Mouse (Mus musculus) hindbrain, embryonic 16.5 days (tissue): ENCODE results near the gene Rhob. TPM values are rescaled to one million over a fixed set of nuclear protein-coding genes. Genes with fewer than 3 reads are reported as not detected.

Experiments
- ATAC-seq: fragments of 200-750 bp; cut with Nextera tagmentation; 2 replicates; pipeline ENCODE4 v1.8.0; 2017; ENCODE audit warnings: moderate TSS enrichment, moderate library complexity
- H3K27ac ChIP-seq: fragments of 300-500 bp; sonication (generic); 2 replicates; pipeline ENCODE4 v1.5.1; 2014; ENCODE audit warnings: low read depth, mild to moderate bottlenecking, control low read depth, low read length, moderate library complexity
- H3K27me3 ChIP-seq: fragments of 300-500 bp; sonication (generic); replicated peaks from 2 replicates; pipeline ENCODE4 v1.6.1; 2014; ENCODE audit warnings: low read length; ENCODE audit not compliant: control insufficient read depth, insufficient read depth
- H3K36me3 ChIP-seq: fragments of 300-500 bp; sonication (generic); 2 replicates; pipeline ENCODE4 v1.6.1; 2014; ENCODE audit warnings: mild to moderate bottlenecking, low read length, moderate library complexity, mixed read lengths; ENCODE audit not compliant: control insufficient read depth, insufficient read depth
- H3K4me1 ChIP-seq: fragments of 300-500 bp; sonication (generic); 2 replicates; pipeline ENCODE4 v1.6.1; 2014; ENCODE audit warnings: low read depth, low read length; ENCODE audit not compliant: control insufficient read depth, insufficient read depth
- H3K4me2 ChIP-seq: fragments of 300-500 bp; sonication (generic); 2 replicates; pipeline ENCODE4 v1.6.1; 2014; ENCODE audit warnings: mild to moderate bottlenecking, low read length, control low read depth, moderate library complexity
- H3K4me3 ChIP-seq: fragments of 300-500 bp; sonication (generic); 2 replicates; pipeline ENCODE4 v1.5.1; 2014; ENCODE audit warnings: mild to moderate bottlenecking, low read length, control low read depth, moderate library complexity
- H3K9ac ChIP-seq: fragments of 300-500 bp; sonication (generic); 2 replicates; pipeline ENCODE4 v1.6.1; 2014; ENCODE audit warnings: low read depth, mild to moderate bottlenecking, control low read depth, low read length, moderate library complexity
- H3K9me3 ChIP-seq: fragments of 300-500 bp; sonication (generic); 2 replicates; pipeline ENCODE4 v1.6.1; 2014; ENCODE audit warnings: mild to moderate bottlenecking, low read length, moderate library complexity; ENCODE audit not compliant: control insufficient read depth
- WGBS: fragments of 180-500 bp; shearing (Covaris S2); extraction: QIAGEN DNeasy Blood & Tissue Kit; methylation state at CpG from one replicate; pipeline ENCODE4 v1.1.7; 2014; 5-methylcytosine and 5-hydroxymethylcytosine counted together
- polyA plus RNA-seq: library from polyadenylated mRNA; unstranded; fragments of >200 nt; fragmentation: Nextera tagmentation; extraction: Ambion mirVana; gene quantifications from 2 replicates; pipeline ENCODE4 v1.2.1, GENCODE M21; 2015

Gene Rhob
- polyA plus RNA-seq, 1 experiment from 2014 or later = 81.3 TPM

- Histone ChIP-seq H3K4me2 (no peak overlapping the region), H3K9ac (no peak overlapping the region), H3K4me3 (no peak overlapping the region), H3K27me3 (no peaks in the 10 kb centered on the region), H3K27ac (no peak overlapping the region), H3K4me1 (no peaks in the 10 kb centered on the region), H3K9me3 (no peaks in the 10 kb centered on the region), H3K36me3 (no peaks in the 10 kb centered on the region)
- ATAC-seq = no peak
- WGBS = 94% methylated on average over 1 of the region's 1 CpGs
These were observed 35.1 kb upstream of the Rhob start for GRCm38 (mm10) chr12:8534915-8535314.

DNA sequence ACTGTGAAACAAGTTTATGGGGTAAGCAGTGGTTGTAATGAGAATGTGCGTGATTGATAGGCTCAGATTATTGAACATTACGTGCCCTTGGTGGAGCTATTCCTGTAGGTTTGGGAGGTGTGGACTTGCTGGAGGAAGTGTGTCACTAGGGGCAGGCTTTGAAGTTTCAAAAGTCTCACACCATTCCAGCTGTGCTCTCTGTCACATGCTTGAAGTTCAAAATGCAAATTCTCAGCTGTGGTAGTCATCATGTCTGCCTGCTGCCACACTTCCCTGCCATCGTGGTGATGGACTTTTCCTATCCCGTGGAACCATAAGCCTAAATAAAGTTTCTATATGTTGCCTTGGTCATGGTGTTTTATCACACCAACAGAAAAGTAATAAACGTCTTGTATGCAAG lies 28.0 kb upstream of the Rhob start:
- H3K27me3 ChIP-seq = no peaks in the 10 kb centered on the region
- H3K36me3 ChIP-seq = no peaks in the 10 kb centered on the region
- WGBS = 84% methylated on average over 5 of the region's 5 CpGs
- no peak overlapping the region for H3K27ac ChIP-seq
- no peaks in the 10 kb centered on the region for H3K9me3 ChIP-seq
- no peak overlapping the region for H3K9ac ChIP-seq
- ATAC-seq = no peak
- no peaks in the 10 kb centered on the region for H3K4me1 ChIP-seq
- H3K4me3 ChIP-seq = no peak overlapping the region
- H3K4me2 ChIP-seq = no peak overlapping the region

DNA sequence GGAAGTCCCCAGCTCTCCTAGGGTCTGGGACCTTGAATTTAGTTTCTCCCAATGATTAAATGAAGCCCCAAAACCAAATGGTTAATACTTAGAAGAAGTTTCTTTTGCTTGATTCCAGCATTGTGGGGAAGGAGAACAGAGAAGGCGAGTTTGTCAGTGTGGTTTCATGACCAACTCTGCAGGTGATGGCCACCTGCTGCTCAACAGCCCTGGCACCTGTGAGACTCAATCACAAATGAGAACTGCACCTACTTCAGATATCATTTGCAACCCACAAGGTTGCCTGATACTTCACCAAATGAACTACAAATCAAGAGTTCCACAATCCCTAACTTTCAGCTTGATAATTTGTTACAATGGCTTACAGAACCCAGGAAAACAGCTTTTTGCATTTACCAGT lies 27.4 kb upstream of the Rhob start:
- no peak for ATAC-seq

GRCm38 (mm10) chr12:8524062-8524461 lies 24.3 kb upstream of the Rhob start:
- no peak for ATAC-seq
- 64% methylated on average over 5 of the region's 5 CpGs for WGBS
- H3K36me3 ChIP-seq = no peaks in the 10 kb centered on the region
- no peak overlapping the region for H3K27ac ChIP-seq
- no peaks in the 10 kb centered on the region for H3K27me3 ChIP-seq
- H3K9me3 ChIP-seq = no peaks in the 10 kb centered on the region
- H3K9ac ChIP-seq = no peak overlapping the region
- H3K4me3 ChIP-seq = no peak overlapping the region
- no peaks in the 10 kb centered on the region for H3K4me1 ChIP-seq
- H3K4me2 ChIP-seq = no peak overlapping the region

More for the DNA sequence above, 27.4 kb upstream of the Rhob start:
- Histone ChIP-seq H3K27me3 (no peaks in the 10 kb centered on the region), H3K4me2 (no peak overlapping the region), H3K27ac (no peak overlapping the region), H3K9ac (no peak overlapping the region), H3K4me1 (no peaks in the 10 kb centered on the region), H3K36me3 (no peaks in the 10 kb centered on the region), H3K4me3 (no peak overlapping the region), H3K9me3 (no peaks in the 10 kb centered on the region)
- WGBS = 58% methylated on average over 1 of the region's 1 CpGs

- Histone ChIP-seq H3K27me3 (no peaks in the 10 kb centered on the region), H3K4me2 (no peak overlapping the region), H3K9me3 (no peaks in the 10 kb centered on the region), H3K4me3 (no peak overlapping the region), H3K27ac (no peak overlapping the region), H3K4me1 (no peaks in the 10 kb centered on the region), H3K36me3 (no peaks in the 10 kb centered on the region), H3K9ac (no peak overlapping the region)
- WGBS = 66% methylated on average over 2 of the region's 2 CpGs
- ATAC-seq = no peak
These were observed 22.9 kb upstream of the Rhob start for GRCm38 (mm10) chr12:8522711-8523110.

DNA sequence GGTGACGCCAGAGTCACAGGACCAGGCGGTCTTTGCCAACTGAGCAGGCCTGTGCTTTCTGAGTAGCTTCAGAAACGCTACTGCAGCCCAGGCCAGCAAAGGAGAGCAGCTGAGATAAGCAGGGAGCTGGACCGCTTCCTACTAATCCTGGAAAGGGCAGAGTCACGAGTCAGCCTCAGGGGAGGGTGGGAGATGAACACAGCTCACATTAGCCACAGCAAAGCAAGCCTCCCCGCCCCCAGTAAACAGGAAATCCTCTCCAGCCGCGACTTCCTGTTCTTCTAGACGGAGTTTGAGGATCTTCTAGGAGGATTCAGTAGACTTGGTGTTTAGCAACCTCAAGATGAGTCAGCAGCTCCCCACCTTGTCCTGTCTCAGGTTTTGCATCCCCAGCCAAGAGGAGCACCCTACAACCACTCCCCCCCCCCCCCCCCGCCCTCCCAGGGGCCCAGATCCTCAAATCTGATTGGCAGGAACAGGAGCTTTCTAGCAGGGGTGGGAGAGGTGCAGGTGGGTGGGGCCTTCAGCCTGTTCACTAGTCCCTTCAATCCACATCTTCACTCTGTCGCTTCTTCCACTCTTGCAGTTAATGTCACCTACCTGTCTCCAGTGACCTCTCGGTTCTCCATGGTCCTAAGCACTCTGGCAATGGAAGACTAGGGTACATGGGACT lies 21.7 kb upstream of the Rhob start:
- WGBS = 67% methylated on average over 11 of the region's 12 CpGs

DNA sequence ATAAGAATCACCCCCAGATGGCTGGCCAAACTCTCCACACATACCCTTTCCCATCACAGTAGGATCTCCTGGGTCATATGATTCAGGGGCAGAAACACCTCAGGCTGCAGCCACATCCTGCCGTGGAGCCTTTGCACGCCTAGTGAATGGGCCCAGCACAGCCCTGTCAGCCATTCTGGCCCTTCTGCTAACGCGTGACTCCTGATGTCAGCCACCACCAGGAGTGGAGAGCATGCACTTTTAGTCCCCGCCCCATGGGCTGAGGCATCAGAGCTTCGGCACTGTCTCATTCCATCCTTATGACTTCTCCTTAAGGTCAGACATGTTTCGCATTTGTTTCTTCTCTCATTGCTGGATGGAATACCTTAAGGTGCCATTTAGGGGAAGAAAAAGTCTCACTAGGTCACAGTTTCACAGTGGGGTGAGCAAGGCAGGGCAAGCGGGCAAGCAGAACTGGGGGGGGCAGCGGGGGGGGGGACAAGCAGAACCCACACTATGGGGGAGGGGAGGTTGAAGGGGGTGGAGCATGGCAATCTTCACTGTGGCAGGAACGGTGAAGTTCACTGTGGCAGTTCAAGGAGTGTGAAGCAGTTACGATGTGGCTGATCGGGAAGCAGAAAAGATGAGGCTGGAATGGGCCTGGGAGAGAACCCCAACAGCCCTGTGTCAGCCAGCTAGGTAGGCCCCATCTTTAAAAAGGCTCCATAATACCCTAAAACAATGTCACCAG lies 19.8 kb upstream of the Rhob start:
- H3K36me3 ChIP-seq = no peaks in the 10 kb centered on the region
- no peak overlapping the region for H3K27ac ChIP-seq
- no peak overlapping the region for H3K4me3 ChIP-seq
- H3K27me3 ChIP-seq = no peaks in the 10 kb centered on the region
- no peak for ATAC-seq
- WGBS = 67% methylated on average over 12 of the region's 12 CpGs
- no peak overlapping the region for H3K4me2 ChIP-seq
- H3K9ac ChIP-seq = no peak overlapping the region
- H3K4me1 ChIP-seq = no peaks in the 10 kb centered on the region
- no peaks in the 10 kb centered on the region for H3K9me3 ChIP-seq

More for the DNA sequence above, 21.7 kb upstream of the Rhob start:
- Histone ChIP-seq H3K4me3 (no peak overlapping the region), H3K9me3 (no peaks in the 10 kb centered on the region), H3K27me3 (no peaks in the 10 kb centered on the region), H3K27ac (no peak overlapping the region), H3K36me3 (no peaks in the 10 kb centered on the region), H3K4me2 (no peak overlapping the region), H3K9ac (no peak overlapping the region), H3K4me1 (no peaks in the 10 kb centered on the region)
- ATAC-seq = no peak

DNA sequence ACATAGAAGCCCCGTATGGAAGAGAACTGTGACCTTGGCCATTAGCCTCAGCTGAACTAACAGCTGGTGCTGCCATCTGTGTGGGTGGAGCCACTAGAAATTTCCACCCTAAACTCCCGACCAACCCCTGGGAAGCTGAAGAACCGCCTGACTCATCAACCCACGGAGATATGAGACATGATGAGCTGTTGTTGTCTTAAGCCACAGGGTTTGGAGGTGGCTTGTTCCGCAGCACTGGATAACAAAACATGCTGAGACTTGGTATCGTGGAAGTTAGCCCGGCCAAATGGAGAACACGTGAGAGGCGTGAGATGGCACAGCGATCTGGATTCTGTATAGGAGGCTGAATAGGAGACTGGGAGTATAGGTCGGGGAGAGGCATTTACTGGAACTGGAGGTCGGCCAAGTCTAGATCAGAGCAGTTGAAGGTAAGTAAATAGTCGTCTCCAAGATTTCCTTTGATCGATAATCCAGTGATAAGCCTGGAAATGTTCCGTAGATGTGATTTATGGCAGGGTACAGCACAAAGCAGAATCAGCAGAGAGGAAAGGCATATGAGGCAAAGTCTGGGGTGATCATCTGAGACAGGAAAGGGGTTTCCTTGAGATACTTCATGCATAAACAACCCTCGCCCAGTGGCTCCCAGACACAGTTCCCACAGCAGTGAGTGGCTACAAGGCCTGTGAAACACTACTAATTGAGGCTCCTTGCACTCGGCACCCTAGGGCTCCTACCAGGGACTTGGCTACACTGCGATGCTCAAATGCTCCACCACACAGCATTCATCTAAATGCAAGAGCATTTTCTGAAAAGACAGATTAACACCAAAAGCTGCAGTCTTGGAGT lies 11.5 kb upstream of the Rhob start:
- no peak overlapping the region for H3K9ac ChIP-seq
- no peaks in the 10 kb centered on the region for H3K4me1 ChIP-seq
- H3K36me3 ChIP-seq = no peaks in the 10 kb centered on the region
- H3K4me3 ChIP-seq = no peak overlapping the region
- no peaks in the 10 kb centered on the region for H3K27me3 ChIP-seq
- H3K27ac ChIP-seq = no peak overlapping the region
- ATAC-seq = peak; percentile 37; the same call in 1 of the 2 replicates
- no peaks in the 10 kb centered on the region for H3K9me3 ChIP-seq
- no peak overlapping the region for H3K4me2 ChIP-seq
- WGBS = 75% methylated on average over 18 of the region's 18 CpGs
